Mouse (Mus musculus) forebrain, postnatal 0 days (tissue): ENCODE data around the gene Mrpl33. TPM values are rescaled to one million over a fixed set of nuclear protein-coding genes. Genes with fewer than 3 reads are reported as not detected.
A peak's percentile ranks its signal among the peaks of the same experiment; 100 is the strongest.

Experiments
- ATAC-seq: fragments of 200-750 bp; cut with Nextera tagmentation; 2 replicates; pipeline ENCODE4 v1.8.0; 2017; ENCODE audit warnings: mild to moderate bottlenecking, moderate library complexity
- DNase-seq: peaks from one replicate; pipeline ENCODE4 v3.0.0-alpha.2; 2015
- H3K27ac ChIP-seq: fragments of 300-500 bp; sonication (generic); 2 replicates; pipeline ENCODE4 v1.5.1; 2014; ENCODE audit warnings: low read depth, mild to moderate bottlenecking, antibody characterized with exemption, low read length, moderate library complexity, mixed read lengths
- H3K27me3 ChIP-seq: fragments of 300-500 bp; sonication (generic); 2 replicates; pipeline ENCODE4 v1.6.1; 2014; ENCODE audit warnings: mild to moderate bottlenecking, low read length, mixed read lengths; ENCODE audit not compliant: insufficient read depth
- H3K36me3 ChIP-seq: fragments of 300-500 bp; sonication (generic); 2 replicates; pipeline ENCODE4 v1.6.1; 2014; ENCODE audit warnings: mild to moderate bottlenecking, moderate library complexity; ENCODE audit not compliant: insufficient read depth
- H3K4me1 ChIP-seq: fragments of 300-500 bp; sonication (generic); 2 replicates; pipeline ENCODE4 v1.6.1; 2014; ENCODE audit warnings: antibody characterized with exemption; ENCODE audit not compliant: insufficient read depth
- H3K4me2 ChIP-seq: fragments of 300-500 bp; sonication (generic); 2 replicates; pipeline ENCODE4 v1.6.1; 2014; ENCODE audit warnings: low read depth, mild to moderate bottlenecking, moderate library complexity
- H3K4me3 ChIP-seq: fragments of 300-500 bp; sonication (generic); 2 replicates; pipeline ENCODE4 v1.5.1; 2014; ENCODE audit warnings: low read depth, low read length, mixed read lengths
- H3K9ac ChIP-seq: fragments of 300-500 bp; sonication (generic); 2 replicates; pipeline ENCODE4 v1.6.1; 2014; ENCODE audit warnings: mild to moderate bottlenecking
- H3K9me3 ChIP-seq: fragments of 300-500 bp; sonication (generic); 2 replicates; pipeline ENCODE4 v1.6.1; 2016; ENCODE audit warnings: low read length
- CTCF ChIP-seq: sonication (generic); IDR thresholded peaks from 2 replicates; pipeline ENCODE4 v1.5.1; 2016; ENCODE audit warnings: antibody characterized with exemption, control low read depth, low read depth
- WGBS: fragments of 180-500 bp; shearing (Covaris S2); extraction: QIAGEN DNeasy Blood & Tissue Kit; methylation state at CpG from one replicate; pipeline ENCODE4 v1.1.7; 2014; 5-methylcytosine and 5-hydroxymethylcytosine counted together
- polyA plus RNA-seq: library from polyadenylated mRNA; unstranded; fragments of >200 nt; fragmentation: Nextera tagmentation; extraction: Ambion mirVana; gene quantifications from 2 replicates; pipeline ENCODE4 v1.2.1, GENCODE M21; 2015
- total RNA-seq: library from RNA; depleted of rRNA; stranded (reverse); fragments of >200 nt; gene quantifications from 2 replicates; pipeline ENCODE4 v1.2.3, GENCODE M21; 2014

Mrpl33 gene
- total and polyA plus RNA-seq, 2 experiments from 2014 or later: 166 to 295 TPM

DNA sequence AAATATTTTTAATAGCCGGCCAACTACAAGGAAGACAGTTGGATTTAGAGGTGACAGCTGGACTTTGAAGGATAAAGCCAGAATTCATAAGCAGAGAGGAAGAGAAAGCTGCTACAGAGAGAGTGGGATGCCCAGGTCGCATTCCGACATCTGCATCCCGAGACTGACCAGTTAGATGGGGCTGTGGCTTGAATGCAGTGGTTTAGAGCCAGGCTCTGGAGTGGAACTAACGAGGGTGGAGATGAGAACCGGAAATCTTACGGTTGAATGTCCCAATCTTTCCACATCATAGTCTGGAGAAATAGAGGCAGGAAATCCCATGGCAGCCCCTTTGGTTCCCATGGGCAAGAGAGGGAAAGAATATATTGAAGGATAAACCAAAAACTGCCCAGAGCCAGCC is 30.7 kb upstream of the Mrpl33 start:
- WGBS: 69% methylated on average over 7 of the region's 7 CpGs
- Histone ChIP-seq H3K4me1 (peaks cover 4% of the 10 kb centered on the region; the same call in 1 of the 2 replicates), H3K4me2 (no peak overlapping the region), H3K4me3 (no peak overlapping the region), H3K9ac (no peak overlapping the region), H3K27me3 (no peaks in the 10 kb centered on the region), H3K27ac (no peak overlapping the region), H3K9me3 (no peaks in the 10 kb centered on the region), H3K36me3 (0 out of 2 replicates have a peak, but pooled peaks cover 3% of the 10 kb centered on the region)
- TF ChIP-seq CTCF: no peak
- no peak for ATAC-seq
- no peak for DNase-seq

DNA sequence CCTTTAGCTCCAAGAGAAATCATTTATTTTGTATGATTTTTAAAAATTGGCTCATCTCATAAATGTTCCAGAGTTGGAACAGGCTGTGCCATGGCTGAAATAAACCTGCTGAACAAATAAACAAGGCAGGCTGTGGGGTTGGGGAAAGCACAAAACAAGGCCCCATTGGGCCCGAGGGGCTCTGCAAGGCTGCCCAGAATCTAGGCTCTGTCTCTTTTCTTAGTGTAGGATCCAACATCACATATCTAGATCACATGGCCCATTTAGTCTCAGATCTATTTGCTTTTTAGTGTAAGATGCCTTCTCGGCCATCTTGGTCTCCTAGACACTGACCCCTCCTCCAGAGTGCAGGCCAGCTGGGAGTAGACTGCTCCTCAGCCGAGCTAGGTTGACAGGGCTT is 30.3 kb upstream of the Mrpl33 start:
- no peak overlapping the region for H3K4me3 ChIP-seq
- H3K36me3 ChIP-seq: 0 out of 2 replicates have a peak, but pooled peaks cover 3% of the 10 kb centered on the region
- H3K27ac ChIP-seq: no peak overlapping the region
- TF ChIP-seq CTCF: no peak
- H3K4me1 ChIP-seq: peaks cover 4% of the 10 kb centered on the region; the same call in 1 of the 2 replicates
- no peak overlapping the region for H3K4me2 ChIP-seq
- no peaks in the 10 kb centered on the region for H3K9me3 ChIP-seq
- H3K9ac ChIP-seq: no peak overlapping the region
- H3K27me3 ChIP-seq: no peaks in the 10 kb centered on the region
- no peak for DNase-seq
- WGBS: 60% methylated on average over 3 of the region's 3 CpGs
- no peak for ATAC-seq

DNA sequence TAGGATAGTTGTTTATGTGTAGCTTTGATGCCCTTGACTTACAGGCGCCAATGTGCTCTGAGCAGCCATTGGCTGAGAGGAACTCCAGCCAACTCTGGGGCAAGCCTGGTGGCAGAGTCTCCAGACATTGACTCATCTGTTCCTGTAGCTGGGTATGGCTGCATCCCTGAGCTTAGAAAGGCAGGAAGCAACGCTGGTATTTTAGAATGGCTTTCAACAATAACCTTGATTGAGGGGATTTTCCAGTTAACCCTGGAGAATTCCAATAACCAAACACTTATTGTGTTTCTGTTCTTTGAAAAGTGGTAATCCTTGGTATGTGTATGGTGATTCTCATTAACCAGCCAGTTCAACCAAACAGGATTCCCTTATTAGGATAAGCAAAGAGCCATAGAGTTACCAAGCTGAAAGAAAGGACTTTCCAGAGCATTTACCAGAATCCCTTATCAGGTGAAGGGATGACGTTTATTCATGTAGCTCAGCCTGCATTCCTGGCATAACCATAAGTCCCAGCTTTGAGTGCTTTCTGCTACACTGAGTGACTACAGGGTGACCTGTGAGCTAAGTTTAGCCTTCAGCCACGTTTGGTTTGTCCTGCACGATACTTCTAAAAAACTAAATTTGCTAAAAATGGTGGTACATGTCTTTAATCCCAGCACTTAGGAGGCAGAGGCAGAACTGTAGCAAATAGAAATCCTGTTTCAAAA is 28.6 kb upstream of the Mrpl33 start:
- no peak overlapping the region for H3K9ac ChIP-seq
- H3K4me1 ChIP-seq: peaks cover 4% of the 10 kb centered on the region; the same call in 1 of the 2 replicates
- DNase-seq (no peak), ATAC-seq (no peak)
- WGBS: 70% methylated on average over 5 of the region's 5 CpGs
- no peaks in the 10 kb centered on the region for H3K27me3 ChIP-seq
- no peak for TF ChIP-seq CTCF
- H3K9me3 ChIP-seq: no peaks in the 10 kb centered on the region
- no peak overlapping the region for H3K4me3 ChIP-seq
- no peak overlapping the region for H3K4me2 ChIP-seq
- H3K36me3 ChIP-seq: no peaks in the 10 kb centered on the region
- H3K27ac ChIP-seq: no peak overlapping the region

DNA sequence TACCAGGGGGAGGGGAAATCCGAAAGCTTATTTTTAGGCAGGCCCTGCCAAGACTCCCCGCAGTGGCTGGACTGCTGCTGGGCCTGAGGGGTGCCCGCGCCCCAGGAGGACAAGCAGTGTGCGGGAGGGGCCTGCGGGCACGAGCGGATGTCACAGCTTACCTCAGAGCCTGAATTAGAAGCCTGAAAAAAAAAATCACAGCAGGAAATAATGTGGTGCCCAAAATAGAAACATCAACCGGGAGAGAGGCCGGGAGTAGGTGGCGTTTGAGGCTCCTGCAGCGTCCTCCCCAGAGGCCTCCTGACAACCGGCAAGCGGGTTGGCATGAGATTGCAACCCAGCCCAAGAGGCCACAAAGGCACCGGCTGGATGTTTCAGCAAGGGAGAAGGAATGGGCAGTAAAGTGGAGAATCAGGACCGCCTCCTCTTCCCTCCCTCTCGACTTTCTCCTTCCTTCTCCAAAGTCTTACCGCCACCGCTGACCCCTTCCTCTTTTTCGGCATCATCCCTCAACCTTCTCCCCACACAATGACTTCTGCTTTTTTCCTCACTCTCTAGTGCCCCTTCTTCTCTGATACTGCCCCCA is 25.6 kb upstream of the Mrpl33 start:
- ATAC-seq (peak; percentile 23), DNase-seq (peak; percentile 6)
- no peak overlapping the region for H3K27ac ChIP-seq
- TF ChIP-seq CTCF: no peak
- 12% methylated on average over 20 of the region's 20 CpGs for WGBS
- H3K4me3 ChIP-seq: 0 out of 2 replicates have a peak overlapping the region, but pooled peaks have one; percentile 9
- peak overlapping the region; percentile 31; the same call in 1 of the 2 replicates for H3K9ac ChIP-seq
- no peaks in the 10 kb centered on the region for H3K36me3 ChIP-seq
- H3K4me2 ChIP-seq: peak overlapping the region; percentile 35
- no peaks in the 10 kb centered on the region for H3K9me3 ChIP-seq
- H3K27me3 ChIP-seq: no peaks in the 10 kb centered on the region
- peaks cover 4% of the 10 kb centered on the region; the same call in 1 of the 2 replicates for H3K4me1 ChIP-seq

DNA sequence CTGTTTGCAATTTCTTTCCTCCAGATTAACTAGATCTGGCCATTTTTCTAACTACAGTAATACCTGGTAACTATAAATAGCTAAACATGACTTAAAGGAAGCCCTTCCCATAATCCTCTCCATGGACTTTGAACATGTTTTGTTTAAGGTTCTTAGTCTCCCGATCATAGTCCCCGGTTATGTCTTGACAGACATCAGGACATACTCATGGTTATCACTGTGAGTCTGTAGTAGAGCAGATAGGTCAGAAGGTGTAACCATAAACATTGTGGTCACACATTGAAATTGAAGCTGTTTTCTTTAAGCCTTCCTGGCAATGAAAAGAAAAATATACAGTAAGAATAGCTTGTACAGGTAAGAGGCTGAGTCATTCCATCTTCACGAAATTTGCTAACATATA is 23.0 kb upstream of the Mrpl33 start:
- no peak overlapping the region for H3K9ac ChIP-seq
- no peak for ATAC-seq
- H3K36me3 ChIP-seq: no peaks in the 10 kb centered on the region
- no peak for TF ChIP-seq CTCF
- no peak overlapping the region for H3K27ac ChIP-seq
- H3K4me1 ChIP-seq: peaks cover 4% of the 10 kb centered on the region; the same call in 1 of the 2 replicates
- WGBS: 95% methylated on average over 3 of the region's 3 CpGs
- no peak for DNase-seq
- H3K27me3 ChIP-seq: no peaks in the 10 kb centered on the region
- no peaks in the 10 kb centered on the region for H3K9me3 ChIP-seq
- no peak overlapping the region for H3K4me3 ChIP-seq
- H3K4me2 ChIP-seq: no peak overlapping the region

DNA sequence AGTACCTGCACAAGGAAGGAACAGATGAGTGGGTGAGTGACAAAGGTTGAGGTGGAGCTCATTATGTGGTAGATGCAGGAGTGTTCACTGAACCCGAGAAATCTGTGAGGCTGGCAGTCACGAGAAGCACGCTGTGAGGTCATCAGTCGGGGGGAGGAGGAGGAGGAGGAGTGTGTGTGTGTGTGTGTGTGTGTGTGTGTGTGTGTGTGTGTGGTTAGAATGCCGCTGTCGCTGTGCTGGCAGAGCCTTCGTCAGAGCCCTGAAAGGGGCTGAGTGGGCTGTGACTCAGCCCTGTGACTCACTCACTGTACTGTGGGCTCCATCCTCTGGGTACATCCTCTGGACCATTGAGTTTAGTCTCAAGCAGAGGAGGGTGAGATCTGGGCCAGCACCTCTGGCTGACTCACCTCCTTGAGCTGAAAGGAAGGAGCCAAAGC is 20.2 kb upstream of the Mrpl33 start:
- no peak overlapping the region for H3K9ac ChIP-seq
- no peak for TF ChIP-seq CTCF
- no peaks in the 10 kb centered on the region for H3K9me3 ChIP-seq
- 73% methylated on average over 4 of the region's 7 CpGs for WGBS
- DNase-seq (no peak), ATAC-seq (no peak)
- no peak overlapping the region for H3K27ac ChIP-seq
- no peaks in the 10 kb centered on the region for H3K4me1 ChIP-seq
- H3K27me3 ChIP-seq: no peaks in the 10 kb centered on the region
- no peak overlapping the region for H3K4me3 ChIP-seq
- no peaks in the 10 kb centered on the region for H3K36me3 ChIP-seq
- H3K4me2 ChIP-seq: no peak overlapping the region

DNA sequence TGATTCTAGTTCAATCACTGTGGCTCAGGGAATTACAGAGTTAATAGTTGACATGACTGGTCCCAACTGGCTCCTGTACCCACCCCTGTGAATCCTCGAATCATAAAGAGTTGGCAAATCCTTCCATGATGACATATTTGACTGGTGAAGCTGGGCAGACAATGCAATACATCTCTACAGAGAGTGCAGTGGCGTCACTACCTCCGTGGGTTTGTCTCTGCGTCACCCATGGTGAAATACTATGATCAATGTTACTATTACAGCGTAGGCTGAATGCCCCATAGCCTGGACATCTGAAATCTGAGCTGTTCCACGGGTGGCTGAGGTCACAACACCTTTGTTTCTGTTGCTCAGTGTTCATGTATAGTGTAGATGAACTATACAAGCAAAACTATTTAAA is 15.5 kb upstream of the Mrpl33 start:
- Histone ChIP-seq H3K9ac (no peak overlapping the region), H3K27me3 (no peaks in the 10 kb centered on the region), H3K36me3 (no peaks in the 10 kb centered on the region), H3K4me3 (no peak overlapping the region), H3K27ac (no peak overlapping the region), H3K4me1 (no peaks in the 10 kb centered on the region), H3K4me2 (no peak overlapping the region), H3K9me3 (no peaks in the 10 kb centered on the region)
- TF ChIP-seq CTCF: no peak
- no peak for DNase-seq
- no peak for ATAC-seq
- WGBS: 75% methylated on average over 6 of the region's 6 CpGs
